Mouse (Mus musculus) liver, embryonic 15.5 days (tissue): Measurements from ENCODE around the gene Gm28635. TPM values are rescaled to one million over a fixed set of nuclear protein-coding genes. Genes with fewer than 3 reads are reported as not detected.

Experiments used
- ATAC-seq: fragments of 200-750 bp; cut with Nextera tagmentation; 2 replicates; pipeline ENCODE4 v1.8.0; 2017; ENCODE audit warnings: moderate number of reproducible peaks, mild to moderate bottlenecking, moderate library complexity; ENCODE audit not compliant: insufficient read depth
- H3K27ac ChIP-seq: fragments of 300-500 bp; sonication (generic); replicated peaks from 2 replicates; pipeline ENCODE4 v1.5.1; 2015; ENCODE audit warnings: mild to moderate bottlenecking, inconsistent platforms
- H3K27me3 ChIP-seq: fragments of 300-500 bp; sonication (generic); 2 replicates; pipeline ENCODE4 v1.6.1; 2015; ENCODE audit warnings: mild to moderate bottlenecking, inconsistent platforms
- H3K36me3 ChIP-seq: fragments of 300-500 bp; sonication (generic); replicated peaks from 2 replicates; pipeline ENCODE4 v1.6.1; 2015; ENCODE audit warnings: moderate library complexity, mild to moderate bottlenecking, inconsistent platforms
- H3K4me1 ChIP-seq: fragments of 300-500 bp; sonication (generic); replicated peaks from 2 replicates; pipeline ENCODE4 v1.6.1; 2015; ENCODE audit warnings: inconsistent platforms
- H3K4me2 ChIP-seq: fragments of 300-500 bp; sonication (generic); 2 replicates; pipeline ENCODE4 v1.6.1; 2015; ENCODE audit warnings: moderate library complexity, mild to moderate bottlenecking, inconsistent platforms
- H3K4me3 ChIP-seq: fragments of 300-500 bp; sonication (generic); replicated peaks from 2 replicates; pipeline ENCODE4 v1.5.1; 2015; ENCODE audit warnings: mild to moderate bottlenecking, inconsistent platforms
- H3K9ac ChIP-seq: fragments of 300-500 bp; sonication (generic); 2 replicates; pipeline ENCODE4 v1.6.1; 2015; ENCODE audit warnings: moderate library complexity, mild to moderate bottlenecking, inconsistent platforms
- H3K9me3 ChIP-seq: fragments of 300-500 bp; sonication (generic); replicated peaks from 2 replicates; pipeline ENCODE4 v1.6.1; 2016; ENCODE audit warnings: inconsistent platforms
- WGBS: fragments of 180-500 bp; shearing (Covaris S2); methylation state at CpG from one replicate; pipeline ENCODE4 v1.1.7; 2015; ENCODE audit warnings: mixed read lengths; ENCODE audit not compliant: insufficient replicate concordance; 5-methylcytosine and 5-hydroxymethylcytosine counted together
- polyA plus RNA-seq: library from polyadenylated mRNA; unstranded; fragments of >200 nt; fragmentation: Nextera tagmentation; extraction: Ambion mirVana; gene quantifications from 2 replicates; pipeline ENCODE4 v1.2.1, GENCODE M21; 2015

The Gm28635 gene
- polyA plus RNA-seq, 1 experiment from 2014 or later, result not detected

GRCm38 (mm10) chr2:84623428-84624119, 54.3 kb downstream of the Gm28635 start:
- H3K4me2 ChIP-seq, result no peak overlapping the region
- no peaks in the 10 kb centered on the region for H3K27me3 ChIP-seq
- no peaks in the 10 kb centered on the region for H3K9me3 ChIP-seq
- H3K27ac ChIP-seq, result 0 out of 2 replicates have a peak overlapping the region, but pooled peaks have one; percentile 19
- H3K4me3 ChIP-seq, result no peak overlapping the region
- H3K9ac ChIP-seq, result no peak overlapping the region
- no peak for ATAC-seq
- peaks cover 23% of the 10 kb centered on the region for H3K36me3 ChIP-seq
- peaks cover 38% of the 10 kb centered on the region for H3K4me1 ChIP-seq
- WGBS, result 43% methylated on average over 3 of the region's 3 CpGs

GRCm38 (mm10) chr2:84622668-84623067, 55.2 kb downstream of the Gm28635 start:
- WGBS, result 56% methylated on average over 2 of the region's 2 CpGs
- Histone ChIP-seq H3K4me2 (no peak overlapping the region), H3K27me3 (no peaks in the 10 kb centered on the region), H3K4me1 (peaks cover 34% of the 10 kb centered on the region), H3K9ac (no peak overlapping the region), H3K9me3 (no peaks in the 10 kb centered on the region), H3K27ac (0 out of 2 replicates have a peak overlapping the region, but pooled peaks have one; percentile 10), H3K4me3 (no peak overlapping the region), H3K36me3 (peaks cover 23% of the 10 kb centered on the region)
- ATAC-seq, result no peak

- Histone ChIP-seq H3K27ac (no peak overlapping the region), H3K36me3 (peaks cover 48% of the 10 kb centered on the region)
- 84% methylated on average over 21 of the region's 21 CpGs for WGBS
These were observed 58.0 kb downstream of the Gm28635 start for GRCm38 (mm10) chr2:84619646-84620340.

GRCm38 (mm10) chr2:84618914-84619313, 58.9 kb downstream of the Gm28635 start:
- Histone ChIP-seq H3K4me3 (no peak overlapping the region), H3K36me3 (peaks cover 52% of the 10 kb centered on the region), H3K27ac (0 out of 2 replicates have a peak overlapping the region, but pooled peaks have one; percentile 19), H3K4me2 (no peak overlapping the region), H3K9ac (no peak overlapping the region), H3K4me1 (peaks cover 20% of the 10 kb centered on the region), H3K9me3 (no peaks in the 10 kb centered on the region), H3K27me3 (no peaks in the 10 kb centered on the region)
- WGBS, result 44% methylated on average over 2 of the region's 2 CpGs
- no peak for ATAC-seq

More at GRCm38 (mm10) chr2:84619646-84620340, 58.0 kb downstream of the Gm28635 start:
- Histone ChIP-seq H3K4me1 (peaks cover 27% of the 10 kb centered on the region), H3K27me3 (no peaks in the 10 kb centered on the region), H3K4me3 (no peak overlapping the region), H3K9ac (no peak overlapping the region), H3K9me3 (no peaks in the 10 kb centered on the region), H3K4me2 (no peak overlapping the region)
- no peak for ATAC-seq

- H3K27ac ChIP-seq, result no peak overlapping the region
- 47% methylated on average over 3 of the region's 3 CpGs for WGBS
These were observed 60.0 kb downstream of the Gm28635 start for GRCm38 (mm10) chr2:84617637-84618515.

GRCm38 (mm10) chr2:84612764-84613163, 65.1 kb downstream of the Gm28635 start:
- Histone ChIP-seq H3K27ac (no peak overlapping the region), H3K4me2 (no peak overlapping the region), H3K9ac (no peak overlapping the region), H3K36me3 (peaks cover 92% of the 10 kb centered on the region), H3K9me3 (no peaks in the 10 kb centered on the region), H3K4me3 (no peak overlapping the region), H3K27me3 (no peaks in the 10 kb centered on the region), H3K4me1 (peaks cover 3% of the 10 kb centered on the region; the same call in 1 of the 2 replicates)
- no peak for ATAC-seq
- WGBS, result 83% methylated on average over 6 of the region's 6 CpGs

More at GRCm38 (mm10) chr2:84617637-84618515, 60.0 kb downstream of the Gm28635 start:
- Histone ChIP-seq H3K9me3 (no peaks in the 10 kb centered on the region), H3K4me1 (peaks cover 11% of the 10 kb centered on the region; the same call in 1 of the 2 replicates), H3K4me2 (no peak overlapping the region), H3K27me3 (no peaks in the 10 kb centered on the region), H3K9ac (no peak overlapping the region), H3K4me3 (no peak overlapping the region), H3K36me3 (peaks cover 61% of the 10 kb centered on the region)
- ATAC-seq, result no peak

- Histone ChIP-seq H3K36me3 (peaks cover 83% of the 10 kb centered on the region), H3K4me1 (no peaks in the 10 kb centered on the region), H3K27me3 (no peaks in the 10 kb centered on the region), H3K9me3 (no peaks in the 10 kb centered on the region), H3K27ac (no peak overlapping the region), H3K4me3 (no peak overlapping the region), H3K9ac (no peak overlapping the region), H3K4me2 (no peak overlapping the region)
- WGBS, result 68% methylated on average over 1 of the region's 1 CpGs
- no peak for ATAC-seq
These were observed 70.0 kb downstream of the Gm28635 start for GRCm38 (mm10) chr2:84607842-84608241.

- Histone ChIP-seq H3K4me2 (no peak overlapping the region), H3K9me3 (no peaks in the 10 kb centered on the region), H3K36me3 (peaks cover 44% of the 10 kb centered on the region), H3K9ac (no peak overlapping the region), H3K27ac (no peak overlapping the region), H3K4me1 (no peaks in the 10 kb centered on the region), H3K27me3 (no peaks in the 10 kb centered on the region), H3K4me3 (no peak overlapping the region)
- ATAC-seq, result no peak
- 34% methylated on average over 2 of the region's 2 CpGs for WGBS
These were observed 76.9 kb downstream of the Gm28635 start for GRCm38 (mm10) chr2:84600977-84601376.

- ATAC-seq, result no peak
- Histone ChIP-seq H3K27ac (no peak overlapping the region), H3K9me3 (no peaks in the 10 kb centered on the region), H3K9ac (no peak overlapping the region), H3K4me2 (no peak overlapping the region), H3K4me1 (no peaks in the 10 kb centered on the region), H3K4me3 (no peak overlapping the region), H3K36me3 (peaks cover 35% of the 10 kb centered on the region), H3K27me3 (no peaks in the 10 kb centered on the region)
- WGBS, result 74% methylated on average over 6 of the region's 6 CpGs
These were observed 78.5 kb downstream of the Gm28635 start for GRCm38 (mm10) chr2:84599270-84599888.

GRCm38 (mm10) chr2:84597123-84597522, 80.7 kb downstream of the Gm28635 start:
- Histone ChIP-seq H3K36me3 (peaks cover 13% of the 10 kb centered on the region), H3K27me3 (no peaks in the 10 kb centered on the region), H3K4me2 (no peak overlapping the region), H3K4me1 (0 out of 2 replicates have a peak, but pooled peaks cover 4% of the 10 kb centered on the region), H3K9ac (no peak overlapping the region), H3K9me3 (no peaks in the 10 kb centered on the region), H3K27ac (no peak overlapping the region), H3K4me3 (no peak overlapping the region)
- ATAC-seq, result no peak
- WGBS, result 75% methylated on average over 1 of the region's 1 CpGs
